Mouse (Mus musculus) thymus, postnatal 10 days (tissue): Measurements from ENCODE around the gene Ipo7.
"Not testable (repeated sequence)": the region's sequence is repeated elsewhere in the genome, so short reads cannot be mapped to it uniquely, and the experiment has no call there.

ENCODE experiments used
- DNase-seq, 2 experiments: peaks; one replicate each; pipeline ENCODE4 v3.0.0; 2021; ENCODE audit warnings: low spot score in 2 of 2

Ipo7 gene

GRCm38 (mm10) chr7:110018631-110019482 is 783 bp downstream of the Ipo7 start:
- DNase-seq, result peak in 1 of 2 experiments; percentile 19

GRCm38 (mm10) chr7:110023553-110023952 is 5.5 kb downstream of the Ipo7 start:
- no peak for DNase-seq

- no peak for DNase-seq
Measured at GRCm38 (mm10) chr7:110026594-110026993, 8.5 kb downstream of the Ipo7 start.

GRCm38 (mm10) chr7:110028826-110029225 is 10.8 kb downstream of the Ipo7 start:
- DNase-seq, result no peak

- no peak for DNase-seq
Measured at GRCm38 (mm10) chr7:110030342-110030741, 12.3 kb downstream of the Ipo7 start.

GRCm38 (mm10) chr7:110057723-110058122 is 39.6 kb downstream of the Ipo7 start:
- not testable (repeated sequence) for DNase-seq

- DNase-seq, result peak; percentile 10 to 46
Measured at GRCm38 (mm10) chr7:110059092-110059785, 41.2 kb downstream of the Ipo7 start.

- no peak for DNase-seq
Measured at GRCm38 (mm10) chr7:110060106-110060668, 42.1 kb downstream of the Ipo7 start.

GRCm38 (mm10) chr7:110060669-110061198 is 42.7 kb downstream of the Ipo7 start:
- peak in 1 of 2 experiments; percentile 11 for DNase-seq

- DNase-seq, result peak; percentile 100
Measured at GRCm38 (mm10) chr7:110061199-110061751, 43.2 kb downstream of the Ipo7 start, which contains the start of gene Zfp143. Gene Zfp143, plus strand, starts transcription at chr7:110061217.

GRCm38 (mm10) chr7:110061752-110062273 is 43.7 kb downstream of the Ipo7 start:
- DNase-seq, result peak; percentile 79 to 86

- no peak for DNase-seq
Measured at GRCm38 (mm10) chr7:110063731-110064130, 45.7 kb downstream of the Ipo7 start.

- DNase-seq, result no peak
Measured at GRCm38 (mm10) chr7:110069070-110069469, 51.0 kb downstream of the Ipo7 start.

GRCm38 (mm10) chr7:110078168-110078567 is 60.1 kb downstream of the Ipo7 start:
- no peak for DNase-seq

- DNase-seq, result peak; percentile 21 to 68
Measured at GRCm38 (mm10) chr7:110083386-110084165, 65.5 kb downstream of the Ipo7 start.

- DNase-seq, result no peak
Measured at GRCm38 (mm10) chr7:110085217-110085616, 67.1 kb downstream of the Ipo7 start.

GRCm38 (mm10) chr7:110087914-110088313 is 69.8 kb downstream of the Ipo7 start:
- no peak for DNase-seq

GRCm38 (mm10) chr7:110091670-110092069 is 73.6 kb downstream of the Ipo7 start:
- no peak for DNase-seq

- DNase-seq, result no peak
Measured at GRCm38 (mm10) chr7:110096332-110096731, 78.3 kb downstream of the Ipo7 start.

- DNase-seq, result no peak
Measured at GRCm38 (mm10) chr7:110097106-110097793, 79.2 kb downstream of the Ipo7 start.
